Mouse (Mus musculus) neural tube, embryonic 14.5 days (tissue): ENCODE measurements around the gene Gm2431. TPM values are rescaled to one million over a fixed set of nuclear protein-coding genes. Genes with fewer than 3 reads are reported as not detected.
"Not testable (repeated sequence)": the region's sequence is repeated elsewhere in the genome, so short reads cannot be mapped to it uniquely, and the experiment has no call there.

Experiments used
- ATAC-seq: fragments of 200-750 bp; cut with Nextera tagmentation; 2 replicates; pipeline ENCODE4 v1.8.0; 2017; ENCODE audit warnings: low read depth, mild to moderate bottlenecking, moderate TSS enrichment, moderate library complexity
- H3K27ac ChIP-seq: fragments of 300-500 bp; sonication (generic); 2 replicates; pipeline ENCODE4 v1.5.1; 2014; ENCODE audit warnings: low read depth, mild to moderate bottlenecking, control low read depth, low read length, moderate library complexity, mixed read lengths
- H3K27me3 ChIP-seq: fragments of 300-500 bp; sonication (generic); 2 replicates; pipeline ENCODE4 v1.6.1; 2014; ENCODE audit warnings: low read length; ENCODE audit not compliant: control insufficient read depth, insufficient read depth
- H3K36me3 ChIP-seq: fragments of 300-500 bp; sonication (generic); 2 replicates; pipeline ENCODE4 v1.6.1; 2014; ENCODE audit warnings: low read length, mixed read lengths; ENCODE audit not compliant: control insufficient read depth, insufficient read depth
- H3K4me1 ChIP-seq: fragments of 300-500 bp; sonication (generic); 2 replicates; pipeline ENCODE4 v1.6.1; 2014; ENCODE audit warnings: low read length; ENCODE audit not compliant: control insufficient read depth, insufficient read depth
- H3K4me2 ChIP-seq: fragments of 300-500 bp; sonication (generic); 2 replicates; pipeline ENCODE4 v1.6.1; 2014; ENCODE audit warnings: mild to moderate bottlenecking, low read depth, low read length, control low read depth
- H3K4me3 ChIP-seq: fragments of 300-500 bp; sonication (generic); 2 replicates; pipeline ENCODE4 v1.5.1; 2014; ENCODE audit warnings: low read depth, low read length, control low read depth, mixed read lengths
- H3K9ac ChIP-seq: fragments of 300-500 bp; sonication (generic); replicated peaks from 2 replicates; pipeline ENCODE4 v1.6.1; 2014; ENCODE audit warnings: low read depth, mild to moderate bottlenecking, control low read depth, low read length, mixed read lengths
- H3K9me3 ChIP-seq: fragments of 300-500 bp; sonication (generic); 2 replicates; pipeline ENCODE4 v1.6.1; 2016; ENCODE audit warnings: low read length; ENCODE audit not compliant: control insufficient read depth
- WGBS: fragments of 180-500 bp; shearing (Covaris S2); extraction: QIAGEN DNeasy Blood & Tissue Kit; methylation state at CpG from one replicate; pipeline ENCODE4 v1.1.7; 2014; 5-methylcytosine and 5-hydroxymethylcytosine counted together
- polyA plus RNA-seq: library from polyadenylated mRNA; unstranded; fragments of >200 nt; fragmentation: Nextera tagmentation; extraction: Ambion mirVana; gene quantifications from 2 replicates; pipeline ENCODE4 v1.2.1, GENCODE M21; 2014

Gm2431 gene
- not detected in 2 replicates for polyA plus RNA-seq

DNA sequence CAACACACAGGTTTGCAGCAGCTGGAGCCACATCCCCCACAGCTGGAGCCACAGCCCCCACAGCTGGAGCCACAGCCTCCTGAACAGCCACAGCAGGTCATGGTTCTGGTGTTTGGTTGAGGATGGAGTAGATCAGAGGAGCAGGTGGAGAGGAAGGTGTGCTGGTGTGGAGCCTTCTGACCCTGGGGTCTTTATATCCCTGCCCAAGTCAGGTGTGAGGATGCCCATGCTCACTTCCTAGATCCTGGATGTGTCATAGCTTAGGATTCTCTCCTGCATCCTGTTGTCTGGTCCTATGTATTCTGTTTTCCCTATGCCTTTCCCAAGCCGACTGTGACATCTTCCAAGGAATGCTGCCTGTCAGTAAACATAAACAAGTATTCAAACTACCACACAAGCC lies at the start of gene Gm2431:
Gene Gm2431 (minus strand): TSS at position 101 of the 400 bp plus-strand sequence.
- not testable (repeated sequence) for H3K4me3 ChIP-seq, H3K27ac ChIP-seq, H3K27me3 ChIP-seq, ATAC-seq, H3K4me2 ChIP-seq, H3K4me1 ChIP-seq, H3K36me3 ChIP-seq, H3K9me3 ChIP-seq, H3K9ac ChIP-seq
- 74% methylated on average over 1 of the region's 1 CpGs for WGBS

DNA sequence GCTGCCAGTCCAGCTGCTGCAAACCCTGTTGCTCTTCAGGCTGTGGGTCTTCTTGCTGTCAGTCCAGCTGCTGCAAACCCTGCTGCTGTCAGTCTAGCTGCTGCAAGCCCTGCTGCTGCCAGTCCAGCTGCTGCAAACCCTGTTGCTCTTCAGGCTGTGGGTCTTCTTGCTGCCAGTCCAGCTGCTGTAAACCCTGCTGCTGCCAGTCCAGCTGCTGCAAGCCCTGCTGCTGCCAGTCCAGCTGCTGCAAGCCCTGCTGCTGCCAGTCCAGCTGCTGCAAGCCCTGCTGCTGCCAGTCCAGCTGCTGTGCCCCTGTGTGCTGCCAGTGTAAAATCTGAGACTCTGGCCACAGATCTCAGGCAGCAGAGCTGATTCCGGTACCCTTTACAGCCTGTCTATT lies 45.8 kb upstream of the Gm2431 start:
- WGBS: 83% methylated on average over 1 of the region's 1 CpGs

DNA sequence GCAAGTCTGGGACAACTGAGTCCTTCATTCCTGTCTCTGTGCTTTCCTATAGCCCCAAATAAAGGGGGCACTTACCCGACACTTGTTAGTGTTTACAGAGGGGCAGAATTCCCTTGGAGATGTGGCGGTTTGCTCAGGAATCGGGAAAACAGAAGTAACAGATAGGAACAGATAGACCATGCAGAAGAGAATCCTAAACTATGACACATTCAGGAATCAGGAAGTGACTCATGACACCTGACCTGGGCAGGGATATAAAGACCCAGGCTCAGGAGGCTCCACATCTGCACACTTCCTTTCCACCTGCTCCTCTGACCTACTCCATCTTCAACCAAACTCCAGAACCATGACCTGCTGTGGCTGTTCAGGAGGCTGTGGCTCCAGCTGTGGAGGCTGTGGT lies 45.1 kb upstream of the Gm2431 start, which contains the start of gene Krtap5-4:
Gene Krtap5-4 (plus strand): TSS at position 301 of the 400 bp plus-strand sequence.
- whole genome bisulfite sequencing: 56% methylated on average over 3 of the region's 3 CpGs
- Histone ChIP-seq H3K4me2 (no peak within 1 kb of the TSS), H3K27me3 (no peaks in the 10 kb centered on the region), H3K9ac (no peak within 1 kb of the TSS), H3K9me3 (no peaks in the 10 kb centered on the region), H3K4me3 (no peak within 1 kb of the TSS), H3K4me1 (no peaks in the 10 kb centered on the region), H3K36me3 (no peaks in the 10 kb centered on the region), H3K27ac (no peak within 1 kb of the TSS)
- ATAC-seq: no peak

More for the DNA sequence above, 45.8 kb upstream of the Gm2431 start:
- H3K27ac ChIP-seq, H3K9ac ChIP-seq, H3K4me3 ChIP-seq, ATAC-seq, H3K4me1 ChIP-seq, H3K27me3 ChIP-seq, H3K4me2 ChIP-seq, H3K36me3 ChIP-seq, H3K9me3 ChIP-seq: not testable (repeated sequence)

DNA sequence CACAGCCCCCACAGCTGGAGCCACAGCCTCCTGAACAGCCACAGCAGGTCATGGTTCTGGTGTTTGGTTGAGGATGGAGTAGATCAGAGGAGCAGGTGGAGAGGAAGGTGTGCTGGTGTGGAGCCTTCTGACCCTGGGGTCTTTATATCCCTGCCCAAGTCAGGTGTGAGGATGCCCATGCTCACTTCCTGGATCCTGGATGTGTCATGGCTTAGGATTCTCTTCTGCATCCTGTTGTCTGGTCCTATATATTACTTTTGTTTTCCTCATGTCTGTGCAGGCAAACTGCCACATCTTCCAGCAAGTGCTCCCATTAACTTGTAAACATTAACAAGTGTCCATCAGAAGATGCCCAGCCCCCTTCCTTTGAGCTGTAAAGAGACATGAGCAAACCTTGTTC lies 38.9 kb upstream of the Gm2431 start, which contains the start of gene Krtap5-1:
Gene Krtap5-1 (minus strand): TSS at position 101 of the 400 bp plus-strand sequence.
- H3K27me3 ChIP-seq, ATAC-seq, H3K4me3 ChIP-seq, H3K36me3 ChIP-seq, H3K4me1 ChIP-seq, H3K9ac ChIP-seq, H3K4me2 ChIP-seq, H3K27ac ChIP-seq, H3K9me3 ChIP-seq: not testable (repeated sequence)

DNA sequence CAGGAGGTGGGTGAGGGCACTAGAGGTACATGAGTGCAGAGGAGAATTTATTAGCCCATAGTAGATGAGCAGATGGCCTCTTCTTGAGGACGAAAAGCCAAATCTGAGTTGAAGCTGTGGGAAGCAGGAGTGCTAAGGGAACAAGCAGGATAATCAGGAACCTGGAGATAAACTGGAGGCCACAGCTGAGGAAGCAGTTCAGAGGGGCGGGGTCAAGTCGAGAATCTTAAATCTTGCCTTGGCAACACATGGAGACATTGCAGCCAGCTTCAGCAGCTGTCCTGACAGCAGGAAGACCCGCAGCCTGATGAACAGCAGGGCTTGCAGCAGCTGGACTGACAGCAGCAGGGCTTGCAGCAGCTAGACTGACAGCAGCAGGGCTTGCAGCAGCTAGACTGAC lies 38.0 kb upstream of the Gm2431 start:
- WGBS: 27% methylated on average over 4 of the region's 4 CpGs
- not testable (repeated sequence) for H3K4me2 ChIP-seq, H3K27me3 ChIP-seq, H3K36me3 ChIP-seq, H3K4me1 ChIP-seq, H3K9me3 ChIP-seq, ATAC-seq, H3K4me3 ChIP-seq, H3K9ac ChIP-seq, H3K27ac ChIP-seq

DNA sequence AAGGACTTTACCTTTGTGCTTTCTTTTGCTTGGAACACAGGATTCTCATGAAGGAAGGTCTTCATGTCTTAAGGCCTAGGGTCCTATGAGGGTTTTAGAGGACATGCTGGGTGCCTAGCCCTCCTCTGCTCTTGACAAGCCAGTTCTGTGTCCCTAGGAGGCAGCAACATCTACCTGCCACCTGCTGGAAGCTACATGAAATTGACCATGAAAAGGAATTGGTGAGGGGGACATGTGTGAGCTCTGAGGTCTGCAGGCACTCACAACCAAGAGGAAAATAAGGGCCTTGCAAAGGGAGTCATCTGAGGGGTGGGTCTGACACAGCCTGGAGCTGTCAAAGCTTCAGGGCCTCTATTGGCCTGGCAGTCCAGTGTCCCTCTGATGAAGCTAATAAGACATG lies 37.3 kb upstream of the Gm2431 start:
- Histone ChIP-seq H3K36me3 (no peaks in the 10 kb centered on the region), H3K4me2 (no peak overlapping the region), H3K9ac (no peak overlapping the region), H3K4me1 (no peaks in the 10 kb centered on the region), H3K27ac (no peak overlapping the region), H3K4me3 (no peak overlapping the region), H3K27me3 (no peaks in the 10 kb centered on the region; the same call in 1 of the 2 replicates), H3K9me3 (no peaks in the 10 kb centered on the region)
- no peak for ATAC-seq

DNA sequence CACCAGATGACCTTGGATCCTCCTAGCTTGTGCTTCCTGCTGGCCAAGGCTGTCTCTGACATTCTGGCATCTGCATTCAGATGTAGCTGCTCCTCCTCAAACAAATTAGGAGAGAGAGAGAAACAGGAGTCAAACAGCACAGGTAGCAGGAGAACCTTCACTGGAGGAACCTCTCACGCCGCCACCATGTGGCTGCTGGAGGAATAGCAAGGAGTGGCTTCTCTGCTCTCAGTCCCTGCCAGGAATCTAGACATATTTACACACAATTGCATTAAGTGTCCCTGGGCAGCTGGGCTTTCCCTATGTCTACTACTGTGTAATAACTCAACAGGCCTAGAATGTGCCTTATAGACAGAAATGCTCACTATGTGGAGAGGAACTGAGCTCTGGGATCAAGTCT lies 35.7 kb upstream of the Gm2431 start:
- ATAC-seq, H3K27me3 ChIP-seq, H3K27ac ChIP-seq, H3K9me3 ChIP-seq, H3K36me3 ChIP-seq, H3K4me1 ChIP-seq, H3K4me2 ChIP-seq, H3K4me3 ChIP-seq, H3K9ac ChIP-seq: not testable (repeated sequence)
- whole genome bisulfite sequencing: 2% methylated on average over 2 of the region's 2 CpGs

DNA sequence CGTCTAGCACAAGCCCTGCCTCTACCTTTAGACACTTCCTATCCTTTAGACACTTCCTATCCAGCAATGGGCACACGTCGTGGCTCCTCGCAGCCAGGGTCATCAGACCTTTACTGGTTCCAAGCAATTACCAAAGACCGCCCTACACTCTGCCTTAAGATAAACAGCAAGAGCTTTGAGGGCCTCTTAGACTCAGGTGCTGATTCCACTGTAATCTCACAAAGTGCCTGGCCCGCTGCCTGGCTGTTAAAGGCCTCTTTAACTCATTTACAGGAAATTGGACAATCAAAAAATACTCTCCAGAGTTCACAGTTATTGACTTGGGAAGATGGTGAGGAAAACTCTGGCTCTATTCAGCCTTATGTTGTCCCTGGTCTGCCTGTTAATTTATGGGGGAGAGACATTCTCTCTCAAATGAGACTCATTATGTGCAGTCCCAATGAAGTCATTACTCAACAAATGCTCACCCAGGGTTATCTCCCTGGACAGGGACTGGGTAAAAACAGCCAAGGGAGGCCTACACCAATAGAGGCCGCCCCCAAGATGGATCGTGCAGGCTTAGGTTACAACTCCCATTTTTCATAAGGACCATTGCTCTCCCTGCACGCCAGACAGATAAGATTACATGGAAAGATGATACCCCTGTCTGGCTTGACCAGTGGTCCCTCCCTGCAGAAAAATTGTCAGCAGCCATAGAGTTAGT lies 27.9 kb upstream of the Gm2431 start:
- not testable (repeated sequence) for H3K27me3 ChIP-seq, H3K4me1 ChIP-seq, H3K9ac ChIP-seq, H3K9me3 ChIP-seq, H3K36me3 ChIP-seq, H3K4me3 ChIP-seq, H3K27ac ChIP-seq, H3K4me2 ChIP-seq, ATAC-seq
- WGBS: 39% methylated on average over 9 of the region's 9 CpGs

DNA sequence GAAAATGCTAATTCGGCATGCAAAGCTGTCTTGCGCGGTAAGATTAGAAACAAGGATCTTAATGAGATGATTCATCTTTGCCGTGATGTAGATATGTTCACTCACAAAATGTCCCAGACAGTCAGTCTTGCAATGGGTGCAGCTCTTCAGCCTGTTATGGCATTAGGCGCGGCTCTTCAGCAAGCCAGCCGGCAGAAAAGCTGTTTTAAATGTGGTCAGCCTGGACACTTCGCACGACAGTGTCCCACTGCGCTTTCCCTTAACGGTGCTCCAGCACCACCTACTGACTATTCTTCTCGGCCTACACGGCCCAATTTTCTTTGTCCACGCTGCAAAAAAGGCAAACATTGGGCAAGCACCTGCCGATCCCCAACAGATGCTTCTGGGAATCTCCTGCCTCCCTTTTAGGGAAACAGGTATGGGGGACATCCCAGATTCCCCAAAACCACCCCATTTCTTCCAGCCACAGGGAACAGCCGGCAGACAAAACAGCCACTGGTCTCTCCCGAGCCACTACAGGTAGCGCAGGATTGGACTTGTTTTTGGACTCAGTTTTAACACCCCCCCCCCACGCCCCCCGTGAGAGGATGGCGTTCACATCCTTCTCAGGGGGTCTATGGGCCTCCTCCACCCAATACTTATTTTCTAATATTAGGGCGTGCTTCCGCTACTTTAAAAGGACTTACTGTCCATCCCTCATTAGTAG lies 27.1 kb upstream of the Gm2431 start:
- Histone ChIP-seq H3K9me3 (no peaks in the 10 kb centered on the region), H3K27ac (peak overlapping the region; percentile 57), H3K4me1 (peaks cover 7% of the 10 kb centered on the region), H3K9ac (peak overlapping the region; percentile 44; the same call in 1 of the 2 replicates), H3K27me3 (no peaks in the 10 kb centered on the region), H3K4me3 (peak overlapping the region; percentile 53), H3K4me2 (peak overlapping the region; percentile 81), H3K36me3 (no peaks in the 10 kb centered on the region)
- 13% methylated on average over 23 of the region's 23 CpGs for WGBS
- ATAC-seq: peak; percentile 74
